8 mouse cellular contexts compared by ENCODE assay signal in genomic region chr17:46857903-46858748, GRCm38 (mm10). TPM values are rescaled to one million over a fixed set of nuclear protein-coding genes. Genes with fewer than 3 reads are reported as not detected.
A peak's percentile ranks its signal among the peaks of the same experiment; 100 is the strongest.
DNase-seq lines count a peak whose midpoint lies in the region; ATAC-seq and TF ChIP-seq lines count a peak whose summit lies in the region.

Bicral (minus strand) TSS chr17:46858482.

- intact Hi-C loops in left cerebral cortex, adult 2 months (cut with DNase I) = loop anchor here (1.0 to 2.0 kb wide), 2 partner anchors 31 to 75 kb away; partner anchors contain the start of gene Rpl7l1

- peaks cover 40% of the 10 kb centered on the region for H3K4me1 ChIP-seq in hindbrain, embryonic 13.5 days (replicated peaks)

- ATAC-seq in hindbrain, embryonic 13.5 days (ENCODE audit: low FRiP score) = peak; percentile 72

- H3K4me2 ChIP-seq in hindbrain, embryonic 13.5 days = peak within 1 kb of the TSS; percentile 70

- TF ChIP-seq CTCF in left cerebral cortex, adult 2 months (IDR thresholded peaks at IDR 0.05) = no peak

- H3K36me3 ChIP-seq in hindbrain, embryonic 13.5 days = no peaks in the 10 kb centered on the region
- no peaks in the 10 kb centered on the region for H3K36me3 ChIP-seq in macrophage (ENCODE audit: inconsistent target)

- no peaks in the 10 kb centered on the region for H3K9me3 ChIP-seq in hindbrain, embryonic 13.5 days

- no peaks in the 10 kb centered on the region for H3K27me3 ChIP-seq in hindbrain, embryonic 13.5 days

- H3K27ac ChIP-seq in hindbrain, embryonic 13.5 days = peak within 1 kb of the TSS; percentile 100
- peak within 1 kb of the TSS; percentile 100 for H3K27ac ChIP-seq in left cerebral cortex, adult 2 months
- peak within 1 kb of the TSS; percentile 79 for H3K27ac ChIP-seq in macrophage

- peaks cover 28% of the 10 kb centered on the region for H3K79me2 ChIP-seq in macrophage (ENCODE audit: inconsistent target)

- peak; percentile 76 for DNase-seq in R1 (ENCODE audit: low read depth, low spot score)
- DNase-seq in cerebellum, adult 8-10 months = peak; percentile 74
- peak; percentile 46 to 52 for DNase-seq in frontal cortex, postnatal 25 days (ENCODE audit: low spot score in 2 of 2)
- DNase-seq in left cerebral cortex, adult 2 months (ENCODE audit: extremely low spot score in 1 of 2, low spot score in 2 of 2) = peak; percentile 75 to 77
- DNase-seq in retina, postnatal 7 days (ENCODE audit: low read depth, low spot score) = peak; percentile 54
- DNase-seq in urinary bladder, adult 2 months (ENCODE audit: low spot score) = peak; percentile 50

- peak within 1 kb of the TSS; percentile 100 for H3K9ac ChIP-seq in hindbrain, embryonic 13.5 days

- peak within 1 kb of the TSS; percentile 94 for H3K4me3 ChIP-seq in hindbrain, embryonic 13.5 days
- peak within 1 kb of the TSS; percentile 95 for H3K4me3 ChIP-seq in left cerebral cortex, adult 2 months
- H3K4me3 ChIP-seq in macrophage (ENCODE audit: inconsistent target) = peak within 1 kb of the TSS; percentile 56

- WGBS in hindbrain, embryonic 13.5 days = under 1% methylated on average over 48 of the region's 65 CpGs
- WGBS in macrophage (ENCODE audit: missing documents) = 0% methylated on average over 25 of the region's 65 CpGs

RNA-seq across cellular contexts. Expression of gene Bicral, which starts in this region (rescaled TPM):
- polyA plus RNA-seq in hindbrain, embryonic 13.5 days (2015; fragmentation: Nextera tagmentation; extraction: Ambion mirVana) = 5.9 and 7.8 TPM in 2 replicates
- total RNA-seq in left cerebral cortex, adult 2 months (2021) = 10 to 100 TPM; 57.5 to 59.7 TPM
- 10 to 100 TPM in 25 of 26 experiments, 1 to 10 TPM in 1; 9.1 to 43.6 (median 25.7) TPM for total RNA-seq in macrophage (2018; cell fraction: chromatin; rRNA removed)
- total RNA-seq in macrophage (2018; cell fraction: cytosol; rRNA removed) = 10 to 100 TPM in 23 of 26 experiments, 1 to 10 TPM in 3; 5.6 to 21.0 (median 16.7) TPM
- total RNA-seq in macrophage (2018; cell fraction: nucleus; rRNA removed) = 10 to 100 TPM in 21 of 26 experiments, 1 to 10 TPM in 5; 6.5 to 29.0 (median 19.3) TPM
- polyA plus RNA-seq in macrophage (2018) = 9.3 to 10.1 TPM (median 9.6 TPM) in 3 replicates
- polyA plus RNA-seq in urinary bladder, adult 2 months (2012; rRNA removed) = 9.1 and 15.2 TPM in 2 replicates

Comparison
In these comparisons a context has a peak if more than half of its experiments do, and no peak if none do; other contexts are left out.
1. Peak in every context shown above with its lines: DNase-seq, ATAC-seq, H3K4me3 ChIP-seq and H3K27ac ChIP-seq.